Mouse (Mus musculus): ENCODE results near the gene Rgs3.

The Rgs3 gene

DNA sequence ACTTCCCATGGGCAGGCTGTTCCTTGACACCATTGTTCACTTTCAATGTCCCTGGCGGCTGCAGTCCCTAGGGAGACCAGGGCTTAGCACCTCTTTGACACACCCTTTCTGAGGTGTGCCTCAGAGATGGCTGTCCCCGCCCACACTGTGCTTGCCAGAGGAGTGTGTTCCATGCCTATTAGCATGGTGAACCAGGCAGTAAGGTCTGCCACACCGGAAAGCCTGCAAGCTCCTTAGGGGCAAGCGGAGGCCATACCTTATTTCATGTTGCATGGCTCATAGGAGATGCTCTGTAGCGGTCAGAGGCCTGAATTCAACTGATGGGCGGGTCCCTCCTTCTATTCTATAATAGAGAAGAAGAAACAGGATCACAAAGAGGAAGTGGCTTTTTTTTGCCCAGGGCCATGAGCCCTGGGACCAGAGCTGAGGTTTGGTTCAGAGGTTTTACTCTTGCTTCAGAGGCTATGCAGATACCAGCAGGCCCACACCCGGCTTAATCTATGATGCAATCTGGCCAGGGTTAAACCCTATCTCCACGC lies 101.7 kb downstream of the Rgs3 start:
- peak; percentile 73 for DNase-seq

DNA sequence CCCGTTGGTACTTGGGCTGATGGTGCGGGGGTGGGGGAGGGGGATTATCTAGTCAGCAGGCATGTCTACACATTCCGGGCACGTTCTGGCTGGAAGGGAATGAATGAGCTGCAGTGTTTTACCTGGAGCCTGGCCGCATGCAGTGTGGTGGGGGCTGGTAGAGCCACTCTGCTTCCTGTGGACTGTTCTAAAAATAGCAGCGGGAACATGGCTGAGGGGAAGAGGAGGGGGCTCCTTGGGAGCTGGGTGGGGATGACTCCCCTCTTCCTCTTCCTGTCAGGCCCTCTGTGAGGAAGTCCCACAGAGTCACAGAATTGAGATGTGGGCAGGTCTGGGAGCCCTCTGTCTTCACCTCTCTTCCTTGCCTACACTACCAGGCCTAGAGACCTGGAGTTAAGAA lies 103.7 kb downstream of the Rgs3 start:
- no peak for DNase-seq

DNA sequence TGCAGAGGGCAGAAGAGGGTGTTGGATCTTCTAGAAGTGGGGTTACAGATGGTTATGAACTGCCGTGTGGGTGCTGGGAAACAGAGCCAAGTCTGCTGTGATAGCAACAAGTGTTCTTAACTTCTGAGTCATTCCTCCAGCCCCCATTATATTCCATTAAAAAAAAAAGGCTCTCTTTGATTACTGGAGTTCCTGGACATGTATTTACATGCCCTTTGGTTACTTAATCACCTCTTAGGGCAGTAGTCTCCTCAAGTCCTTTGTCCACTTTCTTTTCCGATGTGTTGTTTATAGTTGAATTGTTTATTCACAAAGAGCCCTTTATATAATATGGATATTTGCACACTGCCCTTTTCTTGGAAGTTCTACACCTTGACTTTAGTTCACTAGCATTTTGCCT lies 106.2 kb downstream of the Rgs3 start:
- peak; percentile 35 for DNase-seq

DNA sequence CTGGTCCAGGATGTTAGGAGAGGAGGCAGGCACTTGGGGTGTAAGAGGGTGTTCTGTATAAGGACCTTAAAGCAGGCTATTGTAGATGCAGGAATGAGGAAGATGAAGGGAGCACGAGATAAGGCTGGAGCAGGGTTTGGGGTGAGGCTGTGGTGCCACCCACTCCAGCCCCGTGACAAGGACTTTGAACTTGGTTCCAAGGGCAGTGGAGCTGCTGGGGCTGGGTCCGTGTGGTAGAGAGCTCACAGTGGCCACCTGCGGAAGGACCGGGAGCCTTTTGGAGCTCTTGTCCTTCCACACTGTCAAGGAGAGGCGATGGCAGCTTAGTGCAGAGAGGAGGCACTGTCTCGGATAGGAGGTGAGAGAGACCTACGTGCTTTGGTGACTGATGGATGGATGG lies 109.0 kb downstream of the Rgs3 start:
- DNase-seq: no peak

DNA sequence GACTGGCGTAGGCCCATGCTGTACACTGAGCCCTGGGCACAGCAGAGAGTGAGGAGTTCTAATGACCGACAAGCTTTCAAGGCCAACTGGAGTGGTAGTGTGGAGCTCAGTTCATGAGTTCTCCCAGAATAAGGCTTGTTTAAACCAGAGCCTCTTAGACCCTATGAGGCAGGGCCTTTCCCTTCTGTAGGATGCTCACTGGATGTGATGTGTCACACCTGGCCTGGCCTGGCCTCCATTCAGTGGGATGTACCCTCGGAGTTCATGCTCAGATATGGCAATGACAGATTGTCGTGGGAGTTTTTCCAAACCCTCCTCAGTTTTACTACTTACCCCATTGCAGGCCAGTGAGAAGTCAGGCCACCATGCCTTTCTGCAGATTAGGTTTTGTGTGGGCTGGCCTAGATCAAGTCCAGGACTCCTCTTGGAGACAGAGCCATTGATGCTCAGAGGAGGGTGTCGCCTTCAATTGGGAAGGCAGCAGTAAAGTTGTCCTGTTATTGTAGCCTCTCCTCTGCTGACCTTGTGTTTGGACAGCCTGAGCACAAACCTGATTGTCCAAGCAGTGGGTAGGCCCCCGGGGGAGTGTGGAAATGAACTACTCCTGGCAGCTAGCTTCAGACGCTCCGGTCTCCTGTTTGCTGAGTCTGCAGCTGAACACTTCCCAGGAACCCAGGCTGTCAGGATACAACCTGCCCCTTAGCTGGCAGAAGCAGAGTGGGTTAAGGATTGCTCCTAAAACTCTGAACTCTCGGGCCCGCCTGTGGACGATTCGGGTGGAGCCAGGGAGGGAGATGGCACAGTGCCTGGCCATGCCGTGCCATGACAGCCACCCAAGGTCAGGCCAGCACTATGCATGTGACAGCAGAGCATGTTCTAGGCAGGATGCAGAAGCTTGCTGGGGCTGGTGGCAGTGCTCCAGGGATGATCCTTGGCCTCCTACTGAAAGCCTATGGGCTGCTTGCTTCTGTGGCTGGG lies 109.7 kb downstream of the Rgs3 start:
- peak; percentile 55 for DNase-seq

DNA sequence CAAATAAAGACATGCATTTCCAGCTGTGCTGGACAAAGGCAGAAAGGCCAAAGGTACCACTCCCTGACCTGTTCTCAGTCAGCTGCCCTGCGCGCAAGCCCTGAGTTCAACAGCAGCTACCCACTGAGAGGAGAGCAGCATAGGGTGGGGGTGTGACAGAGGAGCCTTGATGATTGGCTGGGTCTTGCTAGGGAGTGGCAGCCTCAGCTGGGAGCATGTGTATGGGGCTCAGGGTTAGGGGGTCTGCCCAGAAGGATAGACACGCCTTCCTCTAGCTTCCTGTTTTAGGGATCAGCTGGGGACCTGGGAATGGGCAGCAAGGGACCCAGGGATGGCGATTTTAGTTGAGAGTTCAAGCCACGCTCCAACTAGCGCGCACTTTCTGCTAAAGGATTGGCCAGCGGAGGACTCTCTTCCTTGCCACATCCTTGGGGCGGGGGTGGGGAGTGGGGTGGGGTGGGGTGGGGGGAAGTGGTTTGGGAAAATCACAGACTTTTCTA lies 113.9 kb downstream of the Rgs3 start:
- no peak for DNase-seq

DNA sequence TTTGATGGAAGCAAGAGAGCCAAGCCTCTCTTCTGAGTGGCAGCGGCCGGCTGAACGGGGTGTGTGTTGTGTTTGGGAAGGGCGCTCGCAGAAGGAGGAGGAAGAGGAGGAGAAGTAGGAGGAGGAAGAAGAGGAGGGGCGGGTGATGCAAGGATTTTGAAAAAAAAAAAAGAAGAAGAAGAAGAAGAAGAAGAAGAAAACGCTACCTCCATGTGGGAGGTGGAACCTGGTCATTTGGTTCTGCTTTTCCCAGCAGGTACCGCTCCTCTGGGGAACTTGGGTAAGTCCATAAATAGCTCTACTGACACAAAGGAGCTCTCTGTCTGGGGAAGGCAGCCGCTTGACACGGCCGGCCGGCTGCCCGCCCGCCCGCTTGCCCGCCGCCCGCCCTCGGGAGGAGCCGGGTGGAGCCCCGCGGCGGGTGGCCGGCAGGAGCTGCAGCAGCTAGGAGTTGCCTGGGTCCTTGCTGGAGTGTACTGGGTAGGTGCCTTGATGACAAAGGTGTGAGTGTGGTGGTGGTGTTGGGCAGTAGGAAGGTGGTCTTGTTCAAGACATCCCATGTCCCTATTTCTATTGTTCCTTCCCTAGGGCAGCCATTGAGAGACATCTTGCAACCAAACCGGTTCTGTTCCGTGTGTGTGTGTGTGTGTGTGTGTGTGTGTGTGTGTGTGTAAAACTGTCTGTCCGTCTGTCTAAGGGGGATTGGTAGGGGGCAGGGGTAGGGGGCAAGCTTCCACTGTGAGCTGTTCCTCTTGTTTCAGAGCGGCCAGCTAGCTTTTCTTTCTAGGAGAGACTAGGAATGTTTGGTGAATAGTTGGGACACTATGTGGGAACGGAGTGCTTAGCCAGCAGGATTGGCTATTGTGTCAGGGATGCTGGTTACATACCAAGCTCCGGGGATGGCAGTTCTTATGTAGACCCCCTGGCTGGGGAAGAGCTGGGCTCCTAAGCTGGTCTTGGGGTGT lies 114.7 kb downstream of the Rgs3 start:
- DNase-seq: peak; percentile 52

DNA sequence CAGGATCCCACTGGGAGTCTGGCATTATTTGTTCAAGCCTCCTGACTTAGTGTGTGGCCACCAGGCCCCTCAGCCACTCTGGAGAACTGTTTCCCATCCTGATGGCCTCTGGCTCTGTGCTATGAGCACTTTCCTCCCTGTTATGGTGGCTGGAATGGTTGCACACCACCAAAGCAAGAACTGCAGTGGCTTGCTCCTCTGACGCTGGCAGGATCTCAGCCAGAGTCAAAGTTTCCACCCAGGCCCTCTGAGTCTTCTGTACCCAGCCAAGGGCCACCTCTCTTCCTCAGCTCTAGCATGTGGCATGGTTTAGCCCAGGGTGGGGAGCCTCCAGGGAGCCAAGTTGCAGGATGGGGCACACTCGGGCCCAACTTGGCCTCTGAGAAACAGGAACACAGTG lies 115.7 kb downstream of the Rgs3 start:
- DNase-seq: no peak

DNA sequence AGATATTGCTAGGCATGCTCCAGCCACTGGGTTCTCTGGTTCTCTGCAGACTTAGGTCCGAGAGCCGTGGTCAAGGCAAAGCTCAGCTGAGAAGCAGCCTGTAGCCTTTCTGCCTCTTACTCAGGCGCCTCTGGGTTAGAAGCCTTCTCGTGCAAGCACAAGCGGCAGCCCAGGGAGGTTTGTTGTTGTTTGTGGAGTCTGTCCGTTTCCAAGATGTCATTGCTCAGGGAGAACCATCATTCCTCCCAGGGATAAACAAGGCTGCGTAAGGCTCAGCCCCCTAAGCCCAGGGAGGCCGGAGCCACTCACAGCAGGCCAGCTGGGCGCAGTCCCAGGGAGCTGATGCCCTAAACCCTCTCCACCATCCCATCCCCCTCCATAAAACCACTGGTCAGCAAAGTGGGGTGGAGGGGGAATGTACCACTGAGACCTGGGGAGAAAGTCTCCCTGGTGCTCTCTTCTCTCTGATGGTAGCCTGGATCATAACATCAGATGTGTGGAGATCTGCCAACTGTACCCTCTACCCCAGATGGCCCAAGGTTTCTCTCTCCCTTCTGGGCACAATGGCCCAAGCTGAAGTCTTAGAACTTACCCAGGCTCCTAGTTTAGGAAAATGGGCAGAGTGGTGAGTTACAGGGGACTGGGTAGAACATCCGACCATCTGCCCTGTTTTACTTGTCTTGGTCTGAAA lies 117.5 kb downstream of the Rgs3 start:
- DNase-seq: no peak

DNA sequence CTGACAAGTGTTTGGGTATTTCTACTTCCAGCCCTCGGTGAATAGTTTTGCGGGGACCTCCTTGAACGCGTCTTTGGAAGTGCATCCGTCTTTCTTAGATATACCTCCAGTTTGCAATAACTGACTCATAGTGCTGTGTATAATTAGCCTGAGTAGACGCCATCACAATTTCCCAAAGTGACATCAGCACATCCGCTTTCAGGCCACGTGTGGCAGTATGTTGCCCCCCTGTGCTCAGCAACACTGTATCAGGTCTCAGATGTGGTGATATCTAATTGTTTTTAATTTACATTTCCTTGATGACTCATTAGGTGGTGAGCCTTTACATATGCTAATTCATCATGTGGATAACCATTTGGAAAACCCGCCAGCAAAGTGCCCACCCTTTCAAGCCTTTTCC lies 119.5 kb downstream of the Rgs3 start:
- DNase-seq: no peak

DNA sequence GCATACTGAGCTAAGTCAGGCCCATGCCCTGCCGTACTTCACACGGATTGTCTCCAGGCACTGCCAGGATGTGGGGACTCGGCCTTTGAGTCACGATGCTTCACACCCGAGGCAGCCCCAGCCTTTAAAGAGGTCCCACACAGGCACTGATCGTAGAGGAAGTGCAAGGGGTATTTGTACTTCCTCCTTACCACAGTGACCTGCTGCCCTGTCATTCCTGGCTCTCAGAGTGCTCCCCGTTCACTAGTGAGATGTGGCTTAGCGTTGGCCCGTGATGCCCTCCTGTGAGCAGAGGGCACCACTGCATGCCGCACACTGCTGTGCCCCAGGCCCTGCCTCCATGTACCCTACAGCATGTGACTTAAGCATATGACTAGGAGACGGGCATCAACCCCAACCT lies 121.8 kb downstream of the Rgs3 start:
- DNase-seq: no peak

DNA sequence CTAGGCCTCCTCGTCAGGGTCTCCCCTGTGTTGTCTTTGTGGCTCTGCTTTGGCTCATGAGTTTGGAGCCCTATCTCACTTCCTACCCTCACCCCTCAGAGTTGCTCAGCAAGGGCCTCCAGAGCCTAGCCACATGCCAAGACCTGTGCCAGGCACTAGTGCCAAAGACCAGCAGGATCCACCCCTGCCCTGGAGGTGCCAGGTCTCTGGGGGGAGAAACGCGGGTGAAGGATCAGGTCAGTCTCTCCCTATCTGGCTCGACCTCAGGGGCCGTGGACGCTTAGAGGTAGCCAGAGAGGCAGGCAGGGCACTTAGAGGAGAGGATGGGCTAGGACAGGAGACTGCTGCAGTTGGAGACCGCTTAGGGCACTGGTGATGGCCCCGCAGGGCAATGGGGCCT lies 122.7 kb downstream of the Rgs3 start:
- DNase-seq: no peak

DNA sequence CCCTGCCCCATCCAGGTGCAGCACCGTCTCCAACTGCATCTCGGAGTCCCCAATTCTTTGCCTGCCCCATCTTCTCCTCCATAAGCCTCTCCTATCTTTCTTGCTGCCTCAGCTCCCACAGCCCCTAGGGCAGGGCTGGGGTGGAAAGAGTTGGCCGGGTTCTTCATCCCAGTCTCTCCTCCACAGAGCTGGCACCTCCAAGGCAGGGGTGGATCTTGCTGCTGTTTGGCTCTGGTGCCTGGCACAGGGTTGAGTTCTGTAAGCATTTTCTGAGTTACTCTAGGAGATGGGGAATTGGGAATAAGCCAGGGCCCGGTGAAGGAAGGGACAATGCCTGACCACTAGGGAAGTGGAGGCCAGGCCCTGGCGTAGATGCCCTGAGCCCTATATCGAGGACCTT lies 123.5 kb downstream of the Rgs3 start:
- no peak for DNase-seq

DNA sequence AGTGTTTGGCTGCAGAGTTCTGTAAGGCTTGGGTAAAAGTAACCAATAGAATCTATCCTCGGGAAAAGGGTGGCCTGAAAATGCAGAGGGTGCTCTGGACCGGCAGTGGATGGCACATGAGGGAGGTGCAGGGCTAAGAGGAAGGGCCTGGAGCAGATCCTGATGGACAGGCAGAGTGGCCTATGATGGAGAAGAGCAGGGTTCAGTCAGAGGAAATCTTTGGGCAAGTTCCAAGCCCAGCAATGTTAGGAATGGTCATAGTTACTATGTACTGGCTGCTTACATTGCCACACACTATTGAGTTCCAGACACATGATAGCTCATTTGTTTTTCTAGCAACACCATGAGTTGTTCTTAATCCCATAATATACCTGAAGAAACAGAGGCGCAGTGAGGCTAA lies 124.7 kb downstream of the Rgs3 start:
- peak; percentile 87 for DNase-seq

DNA sequence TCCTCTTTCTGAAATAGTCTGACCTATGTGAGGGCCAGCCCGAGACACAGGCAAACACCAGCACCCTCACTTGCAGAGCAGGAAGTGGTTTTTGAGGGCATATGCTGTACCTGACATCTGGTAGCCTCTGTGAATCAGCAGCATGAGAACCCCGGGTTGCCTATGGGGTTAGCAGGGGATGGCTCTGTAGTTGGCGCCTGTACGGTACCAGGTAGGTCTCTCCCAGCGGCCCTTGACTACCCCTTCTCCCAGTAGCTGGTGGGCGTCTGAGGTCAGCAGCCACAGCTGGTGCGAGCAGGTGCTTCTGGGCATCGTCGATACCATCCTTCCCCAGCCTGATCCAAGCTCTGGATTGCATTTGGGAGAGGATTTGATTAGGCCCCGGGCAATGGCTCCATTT lies 125.6 kb downstream of the Rgs3 start:
- DNase-seq: no peak

DNA sequence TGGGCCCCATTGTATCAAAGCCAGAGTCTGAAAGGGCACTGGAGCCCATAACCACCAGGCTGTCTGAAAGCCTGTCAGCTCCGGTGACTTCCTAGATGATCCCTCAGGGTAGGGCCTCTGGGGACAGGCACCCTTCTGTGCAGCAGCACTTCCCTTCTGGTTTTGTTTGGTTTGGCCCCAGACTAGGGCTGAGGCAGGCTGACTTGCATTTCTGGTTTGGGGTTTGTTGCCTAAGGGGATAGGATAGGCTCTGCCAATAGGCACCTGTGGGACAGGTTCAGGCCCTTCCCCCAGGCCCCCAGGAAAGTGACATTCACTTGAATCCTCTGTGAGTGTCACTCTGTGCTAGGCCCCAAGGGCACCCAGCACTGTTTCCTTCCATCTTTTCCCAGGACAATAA lies 127.1 kb downstream of the Rgs3 start:
- peak; percentile 56 for DNase-seq

DNA sequence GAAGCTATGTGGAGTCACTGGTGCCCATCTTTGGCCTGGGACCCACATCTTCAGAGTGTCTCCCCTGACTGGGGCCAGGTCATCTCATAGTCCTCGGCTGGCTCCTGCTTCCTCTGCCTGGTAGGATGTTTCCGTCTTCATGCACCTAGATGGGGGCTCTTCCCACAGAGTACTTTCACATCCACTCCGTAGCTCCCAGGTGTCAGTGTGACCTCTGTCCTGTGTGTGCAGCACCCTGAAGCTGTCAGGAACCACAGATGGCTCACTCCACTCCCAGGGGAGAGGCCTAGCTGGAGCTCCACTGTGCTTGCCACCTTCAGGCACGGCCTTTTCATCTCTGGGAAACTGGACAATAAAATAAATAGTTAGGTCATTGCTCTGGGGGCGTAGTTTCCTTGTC lies 128.5 kb downstream of the Rgs3 start:
- DNase-seq: no peak

DNA sequence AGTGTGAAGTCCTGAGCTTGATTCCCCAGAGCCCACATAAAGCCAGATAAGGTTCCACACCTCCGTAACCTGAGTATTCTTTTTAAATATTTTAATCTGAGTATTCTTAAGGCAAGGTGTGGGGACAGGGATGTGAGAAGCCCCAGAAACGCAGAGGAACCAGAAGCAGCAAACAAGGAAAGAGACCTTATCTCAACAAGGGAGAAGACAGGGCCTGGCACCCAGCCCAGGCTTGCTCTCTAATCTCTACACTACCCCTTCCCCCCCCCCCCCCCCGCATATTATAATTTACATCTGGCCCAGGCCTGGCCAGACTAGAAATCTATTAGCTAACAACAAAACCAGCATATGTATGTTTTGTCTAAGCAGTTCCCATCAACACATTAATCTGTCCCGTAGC lies 131.3 kb downstream of the Rgs3 start:
- peak; percentile 51 for DNase-seq

DNA sequence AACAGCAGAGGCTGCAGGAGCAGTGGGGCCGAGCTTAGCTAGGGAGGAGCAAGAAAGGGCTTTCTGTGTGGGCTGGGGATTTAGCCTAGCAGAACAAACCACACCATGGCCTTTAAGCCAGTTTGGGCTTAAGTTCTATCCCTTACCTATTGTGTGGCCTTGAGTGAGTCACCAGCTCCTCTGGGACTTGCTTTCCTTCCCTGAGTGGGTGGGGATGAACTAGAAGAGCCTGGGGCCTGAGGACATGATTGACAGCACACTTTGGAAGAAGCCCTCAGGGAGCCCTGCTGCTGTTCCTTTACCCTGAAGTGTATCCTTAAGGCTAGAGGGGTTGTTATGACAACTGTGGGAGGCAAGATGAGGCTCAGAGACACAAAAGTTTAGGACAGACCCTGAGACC lies 132.0 kb downstream of the Rgs3 start:
- DNase-seq: no peak

DNA sequence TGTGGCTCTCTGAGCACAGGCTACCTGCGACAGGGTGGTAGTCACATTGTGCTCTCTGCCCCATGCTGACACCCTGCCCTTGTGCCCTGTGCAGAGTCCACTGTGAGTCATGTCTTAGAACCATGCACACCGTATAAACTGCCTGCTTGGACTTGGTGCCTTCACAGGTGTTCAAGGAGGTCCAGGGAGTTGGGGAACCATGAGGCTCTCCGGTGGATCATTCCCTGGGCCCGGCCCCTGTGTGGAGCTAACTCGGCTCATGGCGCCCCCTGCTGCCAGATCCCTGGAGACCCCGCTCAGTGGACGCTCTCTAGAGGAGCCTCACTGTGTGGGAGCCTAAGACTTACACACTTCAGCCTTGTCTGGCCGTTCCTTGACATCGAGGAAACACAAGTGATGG lies 134.2 kb downstream of the Rgs3 start:
- DNase-seq: peak; percentile 76

DNA sequence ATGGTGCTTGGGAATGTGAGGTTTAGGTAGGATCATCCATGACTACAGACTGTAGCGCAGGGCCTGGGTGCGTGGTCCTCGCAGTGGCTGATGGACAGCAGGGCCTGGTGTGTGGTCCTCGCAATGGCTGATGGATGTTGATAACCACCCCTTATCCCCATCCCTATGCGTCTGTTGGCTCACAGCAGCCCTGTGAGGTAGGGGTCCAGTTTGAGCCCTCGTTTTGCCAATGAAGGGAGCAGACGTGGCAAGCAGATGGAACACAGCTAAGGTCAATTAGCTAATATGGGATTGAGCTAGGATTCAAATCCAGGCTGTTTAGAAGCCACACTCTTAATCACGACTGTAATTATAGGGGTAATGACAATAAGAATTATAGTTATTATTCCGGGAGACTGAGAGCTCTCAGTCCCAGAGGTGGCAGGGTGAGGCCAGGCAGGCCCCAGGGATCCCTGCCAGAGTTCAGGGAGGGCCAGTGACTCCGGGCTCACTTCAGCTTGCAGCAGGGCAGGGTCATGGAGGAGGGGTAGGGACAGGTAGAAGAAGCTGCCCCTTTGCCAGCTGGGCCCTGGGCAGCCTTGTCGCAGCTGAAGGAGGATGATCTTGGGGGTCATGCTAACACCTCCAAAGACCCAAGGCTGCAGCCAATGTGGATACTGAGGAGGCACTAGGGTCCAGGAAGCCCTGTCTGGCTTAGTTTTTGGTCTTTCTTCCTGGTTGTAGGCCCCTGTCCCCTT lies 135.2 kb downstream of the Rgs3 start:
- no peak for DNase-seq

DNA sequence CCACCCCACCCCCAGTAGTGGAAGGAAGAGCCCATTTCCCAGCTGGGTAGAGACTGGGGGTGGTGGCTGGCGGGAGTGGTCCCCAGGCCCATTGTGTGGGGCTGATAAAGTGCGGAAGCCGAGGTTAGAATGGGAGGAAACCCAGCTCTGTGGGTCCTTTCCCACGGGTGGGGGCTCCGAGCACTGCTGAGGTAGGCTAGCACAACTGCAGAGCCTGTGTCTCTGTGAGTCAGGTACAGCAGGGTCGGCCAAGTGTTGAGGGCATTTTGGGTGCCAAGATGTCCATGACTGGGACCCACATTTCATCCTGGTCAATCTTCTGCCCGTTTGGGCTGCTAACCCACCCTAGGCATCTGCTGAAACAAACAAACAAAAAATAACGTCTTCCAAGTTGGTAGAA lies 135.9 kb downstream of the Rgs3 start:
- DNase-seq: peak; percentile 75

Measured in lung, postnatal 36 days (tissue).